Mouse (Mus musculus) cerebellum, postnatal 25 days (tissue): ENCODE measurements around the gene Cabp7.
"Not testable (repeated sequence)": the region's sequence is repeated elsewhere in the genome, so short reads cannot be mapped to it uniquely, and the experiment has no call there.

Experiments used
- DNase-seq, 2 experiments: peaks; one replicate each; pipeline ENCODE4 v3.0.0; 2021; ENCODE audit warnings: mixed read lengths in 2 of 2

Gene Cabp7

GRCm38 (mm10) chr11:4745969-4746368 lies 609 bp downstream of the Cabp7 start:
- DNase-seq = peak in 1 of 2 experiments; percentile 29

- DNase-seq = no peak
Measured at GRCm38 (mm10) chr11:4744691-4745090, 1.9 kb downstream of the Cabp7 start.

- DNase-seq = no peak
Measured at GRCm38 (mm10) chr11:4740785-4741184, 5.8 kb downstream of the Cabp7 start.

GRCm38 (mm10) chr11:4738719-4739118 lies 7.9 kb downstream of the Cabp7 start:
- no peak for DNase-seq

- peak; percentile 77 to 85 for DNase-seq
Measured at GRCm38 (mm10) chr11:4737682-4738081, 8.9 kb downstream of the Cabp7 start.

GRCm38 (mm10) chr11:4736355-4736754 lies 10.2 kb downstream of the Cabp7 start:
- no peak for DNase-seq

GRCm38 (mm10) chr11:4734179-4734578 lies 12.4 kb downstream of the Cabp7 start:
- no peak for DNase-seq

GRCm38 (mm10) chr11:4731781-4732180 lies 14.8 kb downstream of the Cabp7 start:
- peak; percentile 68 to 75 for DNase-seq

GRCm38 (mm10) chr11:4730913-4731312 lies 15.7 kb downstream of the Cabp7 start:
- no peak for DNase-seq

GRCm38 (mm10) chr11:4730096-4730495 lies 16.5 kb downstream of the Cabp7 start:
- no peak for DNase-seq

- DNase-seq = no peak
Measured at GRCm38 (mm10) chr11:4729603-4730002, 17.0 kb downstream of the Cabp7 start.

- no peak for DNase-seq
Measured at GRCm38 (mm10) chr11:4721728-4722127, 24.9 kb downstream of the Cabp7 start.

GRCm38 (mm10) chr11:4720900-4721580 lies 25.5 kb downstream of the Cabp7 start:
- peak; percentile 76 to 81 for DNase-seq

GRCm38 (mm10) chr11:4720393-4720792 lies 26.2 kb downstream of the Cabp7 start:
- no peak for DNase-seq

- DNase-seq = no peak
Measured at GRCm38 (mm10) chr11:4719961-4720360, 26.6 kb downstream of the Cabp7 start.

GRCm38 (mm10) chr11:4718548-4718947 lies 28.0 kb downstream of the Cabp7 start:
- DNase-seq = peak; percentile 47 to 53

GRCm38 (mm10) chr11:4716530-4717236 lies 29.9 kb downstream of the Cabp7 start:
- DNase-seq = peak in 1 of 2 experiments; percentile 47

- no peak for DNase-seq
Measured at GRCm38 (mm10) chr11:4715596-4715995, 31.0 kb downstream of the Cabp7 start.

- no peak for DNase-seq
Measured at GRCm38 (mm10) chr11:4714727-4715126, 31.9 kb downstream of the Cabp7 start.

- no peak for DNase-seq
Measured at GRCm38 (mm10) chr11:4712822-4713221, 33.8 kb downstream of the Cabp7 start.

- DNase-seq = not testable (repeated sequence)
Measured at GRCm38 (mm10) chr11:4710188-4710587, 36.4 kb downstream of the Cabp7 start.

GRCm38 (mm10) chr11:4705178-4705577 lies 41.4 kb downstream of the Cabp7 start:
- DNase-seq = no peak

GRCm38 (mm10) chr11:4704072-4704964 lies 42.3 kb downstream of the Cabp7 start, which contains the start of the genes Uqcr10 and Zmat5:
Gene Uqcr10 (minus strand): TSS chr11:4704342.
Gene Zmat5 (plus strand): TSS chr11:4704678.
- peak; percentile 94 to 95 for DNase-seq
